Mouse (Mus musculus) intestine, embryonic 16.5 days (tissue): Measurements from ENCODE around the gene Slc47a1. TPM values are rescaled to one million over a fixed set of nuclear protein-coding genes. Genes with fewer than 3 reads are reported as not detected.
"Not testable (repeated sequence)": the region's sequence is repeated elsewhere in the genome, so short reads cannot be mapped to it uniquely, and the experiment has no call there.

Experiments used
- ATAC-seq: fragments of 200-750 bp; cut with Nextera tagmentation; 2 replicates; pipeline ENCODE4 v1.8.0; 2017; ENCODE audit warnings: moderate TSS enrichment, moderate library complexity
- H3K27ac ChIP-seq: fragments of 300-500 bp; sonication (generic); 2 replicates; pipeline ENCODE4 v1.5.1; 2014; ENCODE audit warnings: mild to moderate bottlenecking, low read length
- H3K27me3 ChIP-seq: fragments of 300-500 bp; sonication (generic); replicated peaks from 2 replicates; pipeline ENCODE4 v1.6.1; 2014; ENCODE audit warnings: low read length, control low read depth, mixed read lengths; ENCODE audit not compliant: control insufficient read depth, insufficient read depth
- H3K36me3 ChIP-seq: fragments of 300-500 bp; sonication (generic); 2 replicates; pipeline ENCODE4 v1.6.1; 2014; ENCODE audit warnings: low read length, control low read depth; ENCODE audit not compliant: control insufficient read depth, insufficient read depth
- H3K4me1 ChIP-seq: fragments of 300-500 bp; sonication (generic); 2 replicates; pipeline ENCODE4 v1.6.1; 2014; ENCODE audit warnings: low read length, control low read depth, mixed read lengths; ENCODE audit not compliant: control insufficient read depth, insufficient read depth
- H3K4me2 ChIP-seq: fragments of 300-500 bp; sonication (generic); 2 replicates; pipeline ENCODE4 v1.6.1; 2014; ENCODE audit warnings: low read depth, low read length, control low read depth
- H3K4me3 ChIP-seq: fragments of 300-500 bp; sonication (generic); 2 replicates; pipeline ENCODE4 v1.5.1; 2014; ENCODE audit warnings: mild to moderate bottlenecking, low read length
- H3K9ac ChIP-seq: fragments of 300-500 bp; sonication (generic); 2 replicates; pipeline ENCODE4 v1.6.1; 2014; ENCODE audit warnings: low read depth, low read length
- H3K9me3 ChIP-seq: fragments of 300-500 bp; sonication (generic); 2 replicates; pipeline ENCODE4 v1.6.1; 2016; ENCODE audit warnings: low read length, control low read depth; ENCODE audit not compliant: control insufficient read depth
- WGBS: fragments of 180-500 bp; shearing (Covaris S2); extraction: QIAGEN DNeasy Blood & Tissue Kit; methylation state at CpG from one replicate; pipeline ENCODE4 v1.1.7; 2014; 5-methylcytosine and 5-hydroxymethylcytosine counted together
- polyA plus RNA-seq: library from polyadenylated mRNA; unstranded; fragments of >200 nt; fragmentation: Nextera tagmentation; extraction: Ambion mirVana; gene quantifications from 2 replicates; pipeline ENCODE4 v1.2.1, GENCODE M21; 2015

Gene Slc47a1
- polyA plus RNA-seq, result 12.5 and 17.5 TPM in 2 replicates

DNA sequence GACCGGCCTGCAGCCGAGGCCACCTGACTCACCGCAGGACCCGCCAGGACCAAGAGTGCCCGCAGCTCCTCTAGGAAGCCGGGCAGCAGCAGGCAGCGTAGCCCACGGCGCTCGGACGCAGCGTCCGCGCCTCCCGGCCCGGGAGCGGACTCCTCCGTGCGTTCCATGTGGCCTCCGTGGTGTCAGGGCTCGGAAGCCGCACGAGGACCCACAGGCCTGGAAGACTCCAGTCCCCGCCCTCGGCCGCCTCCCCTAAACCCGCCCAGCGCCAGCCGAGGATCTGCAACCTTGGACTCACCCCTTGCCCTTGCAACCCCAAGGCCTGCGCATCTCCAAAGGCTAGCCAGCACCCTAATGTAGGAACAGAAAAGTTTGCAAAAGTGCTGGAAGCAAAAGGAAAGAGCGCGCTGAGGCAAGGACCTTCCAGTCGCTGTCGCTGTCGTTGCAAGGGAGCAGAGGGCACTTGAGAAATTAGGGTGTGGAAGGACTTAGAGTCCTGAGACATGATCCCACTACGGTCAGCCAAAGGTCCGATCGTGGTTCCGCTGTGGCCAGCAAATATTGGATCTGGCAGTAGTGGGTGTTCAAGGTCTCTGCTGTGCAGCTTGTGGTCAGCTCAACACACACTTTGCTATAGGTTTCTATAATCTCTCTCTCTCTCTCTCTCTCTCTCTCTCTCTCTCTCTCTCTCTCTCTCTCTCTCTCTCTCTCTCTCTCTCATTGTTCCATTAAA is at the start of gene Slc47a1:
Gene Slc47a1, minus strand, starts transcription at position 465 of the 733 bp plus-strand sequence.
- H3K4me2 ChIP-seq, result peak within 1 kb of the TSS; percentile 68
- H3K27me3 ChIP-seq, result peaks cover 8% of the 10 kb centered on the region; the same call in 1 of the 2 replicates
- ATAC-seq, result peak; percentile 82
- H3K9ac ChIP-seq, result peak within 1 kb of the TSS; percentile 67
- H3K9me3 ChIP-seq, result no peaks in the 10 kb centered on the region
- H3K4me3 ChIP-seq, result peak within 1 kb of the TSS; percentile 42
- H3K4me1 ChIP-seq, result peaks cover 10% of the 10 kb centered on the region
- no peaks in the 10 kb centered on the region for H3K36me3 ChIP-seq
- 12% methylated on average over 39 of the region's 39 CpGs for WGBS
- H3K27ac ChIP-seq, result peak within 1 kb of the TSS; percentile 52; the same call in 1 of the 2 replicates

DNA sequence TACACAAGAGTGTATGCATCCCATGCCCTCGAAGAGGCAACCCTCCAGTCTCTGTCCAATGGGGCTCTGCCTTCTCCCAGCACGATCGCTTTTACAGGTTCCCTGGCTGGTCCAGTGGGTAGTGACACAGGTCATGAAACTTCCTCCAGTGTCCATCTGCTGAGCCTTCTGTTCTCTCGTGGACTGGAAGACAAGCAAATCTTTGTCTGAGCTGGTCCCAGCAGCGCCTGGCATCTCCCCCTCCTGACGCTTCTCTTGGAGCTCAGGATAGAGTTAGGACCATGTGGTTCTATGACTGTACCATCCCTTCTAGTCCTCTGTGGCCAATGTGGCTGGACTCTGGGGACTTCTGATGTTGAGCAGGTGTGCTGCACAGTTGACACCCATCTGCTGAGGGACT is 41.1 kb upstream of the Slc47a1 start:
- Histone ChIP-seq H3K4me3 (no peak overlapping the region), H3K4me2 (no peak overlapping the region), H3K36me3 (no peaks in the 10 kb centered on the region), H3K9me3 (no peaks in the 10 kb centered on the region), H3K4me1 (no peaks in the 10 kb centered on the region), H3K9ac (no peak overlapping the region), H3K27ac (no peak overlapping the region), H3K27me3 (no peaks in the 10 kb centered on the region)
- ATAC-seq, result no peak
- 87% methylated on average over 6 of the region's 6 CpGs for WGBS

DNA sequence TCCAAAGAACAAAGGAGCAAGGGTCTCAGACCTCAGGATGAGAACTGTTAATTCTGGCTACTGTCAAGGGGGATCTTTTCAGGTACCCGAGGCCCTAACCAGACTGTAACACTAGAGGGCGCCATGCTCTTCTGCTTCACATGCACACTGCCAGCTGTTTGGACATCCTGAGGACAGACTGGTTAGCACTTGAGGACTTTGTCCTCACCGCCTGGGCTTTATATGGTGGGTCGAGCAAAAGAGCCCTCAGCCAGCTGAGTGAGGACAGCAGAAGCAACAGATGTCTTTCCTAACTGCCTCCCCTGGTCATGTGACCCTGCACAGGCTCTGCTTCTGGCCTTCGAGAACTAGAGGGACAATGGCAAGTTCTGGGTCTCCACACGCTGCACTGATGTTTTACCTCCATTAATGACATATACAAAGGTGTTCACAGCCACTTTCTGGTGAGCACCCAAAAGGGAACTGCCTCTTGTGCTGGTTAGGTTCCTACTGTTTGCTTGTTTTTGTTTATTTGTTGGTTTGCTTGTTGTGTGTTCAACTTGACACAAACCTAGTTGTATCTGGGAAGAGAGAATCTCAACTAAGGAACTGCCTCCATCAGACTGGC is 39.9 kb upstream of the Slc47a1 start:
- 23% methylated on average over 6 of the region's 6 CpGs for WGBS
- Histone ChIP-seq H3K27ac (no peak overlapping the region), H3K9ac (no peak overlapping the region; the same call in 1 of the 2 replicates)

GRCm38 (mm10) chr11:61416540-61416939 is 38.4 kb upstream of the Slc47a1 start:
- not testable (repeated sequence) for H3K36me3 ChIP-seq, H3K27ac ChIP-seq, H3K9ac ChIP-seq, H3K27me3 ChIP-seq, H3K9me3 ChIP-seq, H3K4me2 ChIP-seq, H3K4me1 ChIP-seq, ATAC-seq, H3K4me3 ChIP-seq
- WGBS, result 81% methylated on average over 17 of the region's 17 CpGs

More for the DNA sequence above, 39.9 kb upstream of the Slc47a1 start:
- no peak overlapping the region for H3K4me2 ChIP-seq
- no peaks in the 10 kb centered on the region for H3K36me3 ChIP-seq
- ATAC-seq, result peak; percentile 76
- no peaks in the 10 kb centered on the region for H3K27me3 ChIP-seq
- H3K9me3 ChIP-seq, result no peaks in the 10 kb centered on the region
- no peak overlapping the region for H3K4me3 ChIP-seq
- H3K4me1 ChIP-seq, result no peaks in the 10 kb centered on the region

DNA sequence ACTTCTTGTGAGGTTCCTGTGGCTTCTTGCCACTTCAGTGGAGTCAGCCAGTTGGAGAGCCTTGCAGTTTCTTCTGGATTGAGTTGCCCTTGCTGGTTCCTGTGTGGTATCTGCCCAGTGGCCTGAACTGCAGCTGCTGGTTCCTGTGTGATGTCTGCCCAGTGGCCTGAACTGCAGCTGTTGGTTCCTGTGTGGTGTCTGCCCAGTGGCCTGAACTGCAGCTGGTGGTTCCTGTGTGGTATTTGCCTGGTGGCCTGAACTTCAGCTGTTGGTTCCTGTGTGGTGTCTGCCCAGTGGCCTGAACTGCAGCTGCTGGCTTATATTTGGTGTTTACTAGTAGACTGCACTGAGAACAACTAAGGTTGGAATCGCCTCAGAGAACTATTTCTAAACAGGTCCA is 37.3 kb upstream of the Slc47a1 start:
- Histone ChIP-seq H3K27ac (no peak overlapping the region), H3K4me2 (no peak overlapping the region), H3K4me1 (no peaks in the 10 kb centered on the region), H3K4me3 (no peak overlapping the region), H3K9ac (no peak overlapping the region), H3K36me3 (no peaks in the 10 kb centered on the region), H3K27me3 (no peaks in the 10 kb centered on the region), H3K9me3 (no peaks in the 10 kb centered on the region)
- 86% methylated on average over 1 of the region's 1 CpGs for WGBS
- no peak for ATAC-seq

- H3K4me1 ChIP-seq, result no peaks in the 10 kb centered on the region
- H3K4me2 ChIP-seq, result no peak overlapping the region
- 82% methylated on average over 3 of the region's 3 CpGs for WGBS
- H3K9ac ChIP-seq, result no peak overlapping the region
- H3K27me3 ChIP-seq, result no peaks in the 10 kb centered on the region
- no peaks in the 10 kb centered on the region for H3K9me3 ChIP-seq
- ATAC-seq, result no peak
- no peaks in the 10 kb centered on the region for H3K36me3 ChIP-seq
- no peak overlapping the region for H3K27ac ChIP-seq
- no peak overlapping the region for H3K4me3 ChIP-seq
Observed at GRCm38 (mm10) chr11:61414560-61414959, 36.4 kb upstream of the Slc47a1 start.

GRCm38 (mm10) chr11:61413411-61413810 is 35.3 kb upstream of the Slc47a1 start:
- H3K27ac ChIP-seq, result no peak overlapping the region
- H3K9me3 ChIP-seq, result no peaks in the 10 kb centered on the region
- H3K4me2 ChIP-seq, result no peak overlapping the region
- no peaks in the 10 kb centered on the region for H3K4me1 ChIP-seq
- H3K36me3 ChIP-seq, result no peaks in the 10 kb centered on the region
- H3K4me3 ChIP-seq, result no peak overlapping the region
- WGBS, result 63% methylated on average over 5 of the region's 5 CpGs
- no peak for ATAC-seq
- H3K9ac ChIP-seq, result no peak overlapping the region
- no peaks in the 10 kb centered on the region for H3K27me3 ChIP-seq

GRCm38 (mm10) chr11:61411809-61412208 is 33.7 kb upstream of the Slc47a1 start:
- Histone ChIP-seq H3K36me3 (no peaks in the 10 kb centered on the region), H3K27me3 (no peaks in the 10 kb centered on the region), H3K27ac (no peak overlapping the region), H3K4me1 (no peaks in the 10 kb centered on the region), H3K4me2 (no peak overlapping the region), H3K4me3 (no peak overlapping the region), H3K9ac (no peak overlapping the region), H3K9me3 (no peaks in the 10 kb centered on the region)
- WGBS, result 45% methylated on average over 7 of the region's 7 CpGs
- no peak for ATAC-seq

DNA sequence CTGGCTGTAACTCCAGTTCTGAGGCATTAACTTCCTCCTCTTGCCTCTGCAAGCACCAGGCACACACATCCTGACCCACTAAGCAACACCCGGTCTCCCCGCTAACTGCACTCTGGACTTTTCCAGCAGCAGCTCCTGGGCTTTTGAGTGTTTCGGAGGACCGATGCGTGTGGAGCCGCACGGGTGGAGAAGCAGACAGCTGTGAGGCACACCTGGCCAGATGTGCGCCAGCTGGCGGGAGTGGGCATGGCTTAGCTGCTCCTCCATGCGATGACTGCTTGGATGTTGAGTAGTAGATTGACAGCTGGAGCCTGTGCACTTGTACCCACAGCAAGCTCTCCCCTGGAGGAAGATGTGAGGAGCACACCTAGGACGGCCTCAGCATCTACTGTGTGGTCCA is 33.1 kb upstream of the Slc47a1 start:
- H3K27ac ChIP-seq, result no peak overlapping the region
- no peak overlapping the region for H3K4me2 ChIP-seq
- no peaks in the 10 kb centered on the region for H3K27me3 ChIP-seq
- H3K4me3 ChIP-seq, result no peak overlapping the region
- ATAC-seq, result no peak
- no peaks in the 10 kb centered on the region for H3K36me3 ChIP-seq
- no peak overlapping the region for H3K9ac ChIP-seq
- no peaks in the 10 kb centered on the region for H3K9me3 ChIP-seq
- no peaks in the 10 kb centered on the region for H3K4me1 ChIP-seq
- WGBS, result 80% methylated on average over 11 of the region's 11 CpGs
